Mouse (Mus musculus): ENCODE data around the gene Rxfp4.
A peak's percentile ranks its signal among the peaks of the same experiment; 100 is the strongest.

The Rxfp4 gene

DNA sequence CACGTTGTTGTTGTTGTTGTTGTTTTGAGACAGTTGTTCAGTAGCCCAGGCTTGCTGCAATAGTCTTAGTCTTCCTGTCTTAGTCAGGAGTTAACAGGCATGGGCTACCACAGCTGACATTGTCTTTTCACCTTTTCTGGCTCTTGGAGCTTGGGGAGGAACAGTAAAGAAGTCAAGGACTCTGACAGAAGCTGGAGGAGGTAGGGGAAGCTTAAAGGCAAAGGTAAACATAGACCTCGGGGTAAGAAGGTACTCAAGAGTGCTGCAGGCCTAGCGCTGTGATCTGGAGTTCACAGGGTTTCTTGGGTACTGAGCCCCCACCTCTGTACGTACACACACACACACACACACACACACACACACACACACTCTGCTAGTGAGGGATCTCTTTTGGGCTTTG lies 24.2 kb downstream of the Rxfp4 start:
- no peak for DNase-seq (ENCODE audit: low read depth)

DNA sequence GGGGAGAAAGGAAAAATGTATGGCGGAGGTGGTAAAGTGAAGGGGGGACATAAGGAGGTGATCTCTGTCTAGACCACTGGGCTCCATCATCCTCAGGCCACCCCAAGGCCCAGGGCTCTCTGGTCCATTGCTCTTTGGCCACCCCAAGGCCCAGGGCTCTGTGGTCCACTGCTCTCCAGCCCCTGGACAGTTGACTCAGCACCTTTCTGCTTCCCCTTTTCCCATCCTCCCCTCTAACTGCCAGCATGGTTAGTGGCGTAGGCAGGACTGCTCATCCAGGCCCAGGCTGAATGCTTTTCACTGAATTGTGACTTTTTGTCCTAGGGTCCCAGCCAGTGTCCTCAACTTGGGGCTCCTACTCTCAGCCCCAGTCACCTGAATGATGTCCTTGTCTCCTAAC lies 25.4 kb downstream of the Rxfp4 start:
- DNase-seq (ENCODE audit: low read depth), result no peak

DNA sequence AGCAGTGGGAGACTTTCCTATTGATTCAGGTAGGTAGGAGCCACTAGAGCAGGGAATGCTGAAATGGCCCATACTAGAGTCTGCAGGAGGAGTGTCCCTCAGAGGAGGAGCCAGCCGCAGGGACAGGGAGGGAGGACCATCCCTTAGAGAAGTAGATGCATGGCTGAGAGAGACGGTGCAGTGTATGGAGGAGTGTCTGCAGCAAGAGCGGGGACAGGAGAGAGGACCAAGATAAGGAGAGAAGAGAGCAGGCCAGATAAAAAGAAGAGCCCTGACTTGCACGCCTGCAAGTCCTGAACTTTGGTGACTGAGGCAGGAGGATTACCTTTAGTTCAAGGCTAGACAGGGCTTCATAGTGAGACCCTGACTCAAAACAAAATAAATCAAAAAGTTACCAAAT lies 25.8 kb downstream of the Rxfp4 start:
- DNase-seq (ENCODE audit: low read depth), result no peak

DNA sequence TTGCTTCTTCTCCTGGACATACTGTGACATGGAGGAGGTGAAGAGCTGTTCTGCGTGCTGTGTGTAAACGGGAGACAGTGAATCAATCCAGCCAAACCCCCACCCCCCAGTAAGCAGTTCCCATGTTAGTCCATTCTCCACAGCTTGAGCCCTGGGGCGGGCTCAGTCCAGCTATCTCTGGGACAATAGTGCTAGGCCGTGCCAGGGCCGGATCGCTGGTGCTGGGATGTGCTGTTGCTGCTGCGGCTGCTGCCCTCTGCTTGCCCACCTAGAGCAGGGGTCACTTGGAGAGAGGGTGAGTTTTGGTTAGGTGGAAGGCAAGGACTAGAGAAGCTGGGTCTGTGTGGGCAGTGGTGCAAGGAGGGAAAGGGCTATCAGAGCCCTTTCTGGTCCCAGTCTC lies 26.6 kb downstream of the Rxfp4 start:
- DNase-seq (ENCODE audit: low read depth), result no peak

DNA sequence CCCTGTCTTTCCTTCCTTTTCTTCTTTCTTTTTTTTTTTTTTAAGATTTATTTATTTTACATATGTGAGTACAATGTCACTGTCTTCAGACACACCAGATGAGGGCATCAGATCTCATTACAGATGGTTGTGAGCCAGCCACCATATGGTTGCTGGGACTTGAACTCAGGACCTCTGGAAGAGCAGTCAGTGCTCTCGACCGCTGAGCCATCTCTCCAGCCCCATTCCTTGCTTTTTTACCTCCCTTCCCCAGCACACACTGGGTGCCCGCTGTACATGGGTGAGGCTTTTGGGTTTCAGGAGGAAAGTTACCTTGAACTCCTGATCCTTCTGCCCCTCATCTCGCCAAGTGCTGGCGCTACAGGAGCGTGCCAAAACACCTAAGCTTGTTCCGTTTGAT lies 27.4 kb downstream of the Rxfp4 start:
- DNase-seq (ENCODE audit: low read depth), result no peak

DNA sequence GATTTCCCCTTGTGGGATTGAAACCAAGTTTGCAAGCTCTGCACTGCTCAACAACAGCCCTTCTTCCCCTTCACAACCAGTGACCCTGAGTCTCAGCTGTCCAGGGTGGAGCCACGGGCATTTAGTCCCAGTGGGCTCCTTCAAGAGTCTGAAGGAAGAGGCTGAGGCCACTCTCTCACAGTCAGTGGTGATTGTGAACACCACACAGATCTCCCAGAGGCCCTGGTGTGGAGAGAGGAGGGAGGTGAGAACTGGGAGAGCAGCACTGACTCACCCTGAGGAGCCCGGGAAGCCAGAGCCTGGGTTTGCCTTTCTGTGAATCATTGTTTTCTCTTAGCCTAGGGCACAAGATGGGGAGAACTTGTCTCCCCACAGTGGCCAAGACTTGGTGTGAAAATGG lies 28.0 kb downstream of the Rxfp4 start:
- peak; percentile 93 for DNase-seq (ENCODE audit: low read depth)

DNA sequence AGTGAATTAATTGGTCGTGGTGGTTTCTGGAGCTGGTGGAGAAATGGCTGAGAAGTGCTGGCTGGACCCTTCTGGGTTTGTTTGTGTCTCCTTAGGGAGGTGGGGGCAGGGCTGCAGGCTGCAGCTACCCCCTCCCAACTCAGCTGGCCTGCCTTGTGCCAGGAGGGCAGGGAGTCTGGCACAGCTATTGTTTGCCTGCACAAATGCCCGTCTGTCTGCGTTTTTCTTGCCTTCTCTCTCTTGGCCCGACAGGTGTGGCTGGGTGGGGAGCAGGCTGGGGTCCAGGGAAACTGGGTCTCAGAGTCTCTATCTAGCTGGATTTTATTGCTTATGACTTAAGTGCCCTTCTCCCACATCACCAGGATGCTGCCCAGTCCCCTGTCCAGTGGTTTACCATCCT lies 28.6 kb downstream of the Rxfp4 start:
- DNase-seq (ENCODE audit: low read depth), result no peak

DNA sequence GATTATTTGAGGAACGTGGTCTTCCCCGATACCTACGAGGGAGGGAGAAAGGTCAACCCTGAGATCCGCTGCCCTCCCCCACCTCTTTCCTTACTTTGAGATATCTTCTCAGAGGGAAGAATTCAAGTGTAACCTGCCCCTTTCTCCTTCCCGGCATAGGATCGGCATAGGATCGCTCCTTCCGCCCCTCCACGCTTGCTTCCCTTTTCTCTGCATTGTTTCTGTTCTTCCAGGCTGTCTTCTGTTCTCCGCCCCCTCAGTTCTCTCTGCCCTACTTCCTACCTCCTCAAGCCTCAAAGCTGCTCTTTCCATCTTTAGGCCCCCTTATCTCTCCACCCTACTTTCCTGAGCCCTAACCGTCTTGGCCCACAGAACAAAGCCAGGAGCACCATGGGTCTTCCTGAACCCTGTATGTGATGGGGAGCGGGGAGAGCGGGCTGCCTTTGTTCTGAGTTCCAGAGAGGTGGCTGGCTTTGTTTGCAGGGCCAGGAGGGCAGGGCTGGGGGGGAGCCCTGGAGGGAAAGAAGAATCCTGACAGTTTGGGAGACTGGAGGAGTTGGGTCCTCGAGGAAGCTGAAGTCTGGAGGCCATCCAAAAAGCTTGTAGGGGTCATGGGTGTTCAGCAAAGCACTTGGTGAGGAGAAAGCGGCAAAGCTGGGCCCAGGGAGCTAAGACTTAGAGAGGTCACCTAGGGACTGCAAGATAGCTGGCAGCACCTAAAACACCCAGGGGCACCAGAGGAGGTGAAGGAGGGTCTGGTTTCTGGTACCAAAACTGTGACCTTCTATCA lies 29.4 kb downstream of the Rxfp4 start:
- no peak for DNase-seq (ENCODE audit: low read depth)

DNA sequence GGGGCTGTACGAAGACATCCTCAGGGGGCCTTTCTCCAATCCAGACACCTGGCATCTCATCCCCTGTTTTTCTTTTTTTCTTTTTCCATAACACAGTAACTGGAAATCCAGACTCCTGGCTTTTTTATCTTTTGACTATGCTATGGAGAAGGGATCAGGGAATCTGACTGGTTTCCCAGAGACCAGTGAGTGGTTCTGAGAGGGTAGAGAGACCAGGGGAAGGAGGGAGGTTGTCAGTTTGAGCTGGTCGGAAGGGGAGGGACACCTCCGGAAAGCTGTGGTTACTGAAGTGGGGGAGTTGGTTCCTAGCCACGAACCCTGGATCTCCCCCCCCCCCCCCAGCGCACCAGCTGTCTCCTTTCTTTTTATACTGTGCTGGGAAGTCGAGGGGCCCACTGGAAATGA lies 30.0 kb downstream of the Rxfp4 start:
- DNase-seq (ENCODE audit: low read depth), result no peak

DNA sequence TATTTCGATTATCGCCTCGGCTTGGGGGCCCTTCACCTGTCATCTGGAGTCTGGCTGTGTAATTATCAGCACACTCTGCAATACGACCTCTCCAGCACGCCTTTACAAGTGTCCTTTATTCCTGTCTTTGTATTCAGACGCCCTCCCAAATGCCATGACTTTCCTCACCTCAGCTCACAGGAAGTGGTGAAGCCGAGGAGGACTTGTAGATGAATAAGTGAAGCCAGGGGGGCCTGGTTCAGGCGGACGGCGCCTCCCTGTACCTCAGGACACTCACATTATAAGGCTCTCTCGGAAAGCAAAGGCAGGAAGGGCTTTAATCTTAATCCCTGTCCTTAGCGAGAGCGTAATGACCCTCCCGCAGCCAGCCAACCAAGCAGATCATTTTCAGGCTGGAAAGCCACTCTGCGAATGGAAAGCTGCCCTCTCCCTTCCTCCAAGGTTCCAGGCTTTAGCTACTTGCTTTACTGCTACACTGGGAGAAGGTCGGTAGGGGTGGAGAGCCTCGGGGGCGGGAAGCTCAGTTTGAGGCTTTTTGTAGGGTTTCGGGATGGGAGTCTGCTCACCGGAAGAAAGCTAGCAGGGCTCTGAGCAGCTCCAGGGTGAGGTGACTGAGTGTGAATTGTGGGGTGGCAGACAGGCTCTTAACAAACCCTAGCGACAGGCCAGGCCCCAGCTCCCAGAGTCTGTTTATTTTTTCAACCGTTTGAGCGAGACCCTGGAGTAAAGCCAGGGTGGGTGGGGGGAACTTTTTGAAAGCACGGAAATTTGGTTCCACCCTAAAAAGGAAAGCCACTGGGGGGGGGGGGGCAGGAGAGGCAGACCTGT lies 30.6 kb downstream of the Rxfp4 start:
- no peak for DNase-seq (ENCODE audit: low read depth)

DNA sequence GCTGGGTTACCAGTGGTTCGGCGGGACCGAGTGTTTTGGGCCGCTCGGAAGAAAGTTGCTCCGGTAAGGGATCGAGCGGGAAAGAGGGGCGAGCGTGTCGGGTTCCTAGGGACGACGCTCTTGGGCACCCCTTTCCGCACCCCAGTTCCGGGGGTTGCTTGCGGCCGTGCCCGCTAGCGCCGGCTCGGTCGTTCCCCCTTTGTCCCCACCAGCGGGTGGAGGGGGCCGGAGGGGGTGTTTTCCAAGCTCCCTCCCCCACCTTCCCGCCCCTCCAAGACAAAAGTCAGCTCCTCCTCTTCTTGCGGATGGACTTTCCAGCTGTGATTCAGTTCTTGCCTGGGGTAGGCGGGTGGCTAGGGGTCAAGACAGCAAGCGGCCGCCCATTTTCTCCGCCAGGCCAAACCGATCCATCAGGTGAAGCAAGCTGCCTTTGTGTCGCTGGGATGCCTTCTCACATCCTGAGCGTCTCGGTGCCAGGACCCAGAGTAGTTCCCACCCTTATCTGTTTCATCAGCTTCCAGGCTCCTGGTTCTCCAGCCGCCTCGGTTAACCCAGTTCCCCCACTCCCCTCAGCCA lies 31.3 kb downstream of the Rxfp4 start:
- no peak for DNase-seq (ENCODE audit: low read depth)

DNA sequence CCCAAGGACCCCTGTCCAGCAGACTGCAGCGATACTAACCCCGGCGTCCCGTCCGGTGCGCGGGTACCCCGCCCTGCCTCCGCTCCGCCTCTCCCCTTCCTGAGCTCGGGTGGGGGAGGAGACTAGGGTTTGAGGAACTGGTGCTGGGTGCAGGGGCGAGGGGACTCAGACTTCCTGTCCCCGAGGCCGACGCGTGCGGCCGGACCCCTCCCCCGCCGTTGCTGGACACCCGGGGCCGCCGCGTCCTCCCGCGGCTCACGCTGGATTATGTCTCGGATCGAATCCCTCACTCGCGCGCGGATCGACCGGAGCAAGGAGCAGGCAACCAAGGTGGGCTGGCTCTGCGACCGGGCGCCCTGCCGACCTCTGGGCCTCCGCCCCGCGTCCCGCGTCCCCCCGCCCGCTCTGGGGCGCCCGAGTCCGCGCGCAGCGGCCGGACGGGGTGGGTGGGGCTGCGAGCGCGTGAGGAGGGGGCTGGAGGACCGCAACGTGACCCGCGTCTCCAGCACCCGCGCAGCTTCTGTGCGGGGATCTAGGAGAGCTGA lies 31.9 kb downstream of the Rxfp4 start:
- DNase-seq (ENCODE audit: low read depth), result no peak

DNA sequence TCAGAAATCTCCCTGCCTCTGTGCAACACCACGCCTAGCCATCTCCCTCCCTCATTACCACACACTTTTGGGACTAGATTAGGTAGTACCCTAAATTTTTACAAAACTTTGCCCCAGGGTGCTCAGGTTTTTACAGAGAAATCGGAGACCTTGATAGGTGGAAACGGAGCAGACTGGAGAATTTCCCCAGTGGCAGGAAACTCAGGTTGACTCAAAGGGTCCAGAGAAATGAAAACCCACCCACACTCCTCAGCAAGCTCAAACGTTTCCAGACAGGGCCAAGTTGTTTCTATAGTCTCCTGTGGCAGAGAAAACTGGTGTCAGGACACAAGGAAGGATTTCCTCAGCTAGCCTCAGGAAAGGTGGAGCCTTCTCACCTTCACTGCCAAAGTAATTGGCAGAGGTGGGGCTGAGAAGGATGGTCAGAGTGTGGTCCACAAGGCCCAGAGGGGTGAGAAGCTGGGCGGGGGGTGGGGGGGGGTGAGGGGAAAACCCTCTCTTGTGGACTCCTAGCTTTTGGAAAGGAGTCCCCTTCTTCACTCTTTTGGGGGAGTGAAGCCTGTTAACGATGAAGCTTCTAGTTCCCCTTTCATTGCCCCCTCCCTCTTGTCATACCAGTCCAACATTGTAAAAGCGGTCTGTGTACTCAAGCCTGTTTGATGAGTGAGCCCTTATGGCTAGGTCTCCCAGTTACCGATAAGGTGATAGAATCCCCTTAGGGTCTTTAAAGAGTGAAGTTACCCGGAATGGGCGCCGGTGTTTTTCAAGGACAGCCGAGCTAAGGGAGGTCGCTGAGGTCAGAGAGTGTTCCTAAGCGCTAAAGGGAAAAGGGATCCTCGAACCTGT lies 32.6 kb downstream of the Rxfp4 start:
- no peak for DNase-seq (ENCODE audit: low read depth)

DNA sequence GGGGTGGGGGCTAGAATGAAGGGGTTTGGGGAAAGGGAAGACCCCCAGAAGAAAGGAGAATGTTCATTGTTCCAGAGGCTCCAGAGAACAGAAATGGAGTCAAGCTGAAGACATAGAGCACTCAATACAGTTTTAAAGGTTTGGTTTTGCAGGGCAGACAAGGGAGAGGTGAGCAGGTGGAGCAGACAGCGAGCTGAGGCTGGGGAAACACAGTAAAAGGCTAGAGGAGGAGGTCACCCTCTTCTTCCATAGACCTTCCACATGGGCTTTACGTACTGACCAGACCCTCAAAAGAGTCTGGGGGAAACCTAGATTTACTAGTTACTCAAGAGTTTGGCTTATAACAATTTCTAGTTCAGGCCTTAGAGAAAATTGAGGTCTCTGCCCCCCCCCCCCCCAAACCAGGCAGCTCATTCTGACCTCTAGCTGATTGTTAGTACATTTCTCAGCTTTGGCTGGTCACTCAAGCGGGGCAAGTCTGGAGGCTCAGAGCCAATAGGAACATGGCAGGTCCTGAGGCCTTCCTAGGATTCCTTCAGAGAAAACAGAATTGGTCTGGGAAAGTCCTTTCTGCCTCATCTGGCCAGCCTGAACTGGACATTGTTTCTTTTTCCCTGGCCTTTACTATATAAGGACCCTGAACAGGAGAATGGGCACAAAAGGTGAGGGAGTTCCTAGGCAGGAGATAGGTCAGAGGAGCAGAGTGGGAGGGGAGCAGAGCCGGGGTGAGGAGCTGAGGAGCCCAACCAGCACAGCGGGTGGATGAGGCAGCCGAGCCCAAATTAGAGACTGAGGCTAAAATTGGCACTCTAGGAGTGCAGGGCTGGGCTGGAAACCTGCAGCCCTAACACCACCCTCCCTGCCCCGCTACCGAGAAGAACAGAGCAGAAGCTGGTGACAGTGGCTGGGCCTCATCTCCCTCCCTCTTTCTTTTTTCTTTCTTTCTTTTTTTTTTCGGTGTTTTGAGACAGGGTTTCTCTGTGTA lies 33.5 kb downstream of the Rxfp4 start:
- no peak for DNase-seq (ENCODE audit: low read depth)

DNA sequence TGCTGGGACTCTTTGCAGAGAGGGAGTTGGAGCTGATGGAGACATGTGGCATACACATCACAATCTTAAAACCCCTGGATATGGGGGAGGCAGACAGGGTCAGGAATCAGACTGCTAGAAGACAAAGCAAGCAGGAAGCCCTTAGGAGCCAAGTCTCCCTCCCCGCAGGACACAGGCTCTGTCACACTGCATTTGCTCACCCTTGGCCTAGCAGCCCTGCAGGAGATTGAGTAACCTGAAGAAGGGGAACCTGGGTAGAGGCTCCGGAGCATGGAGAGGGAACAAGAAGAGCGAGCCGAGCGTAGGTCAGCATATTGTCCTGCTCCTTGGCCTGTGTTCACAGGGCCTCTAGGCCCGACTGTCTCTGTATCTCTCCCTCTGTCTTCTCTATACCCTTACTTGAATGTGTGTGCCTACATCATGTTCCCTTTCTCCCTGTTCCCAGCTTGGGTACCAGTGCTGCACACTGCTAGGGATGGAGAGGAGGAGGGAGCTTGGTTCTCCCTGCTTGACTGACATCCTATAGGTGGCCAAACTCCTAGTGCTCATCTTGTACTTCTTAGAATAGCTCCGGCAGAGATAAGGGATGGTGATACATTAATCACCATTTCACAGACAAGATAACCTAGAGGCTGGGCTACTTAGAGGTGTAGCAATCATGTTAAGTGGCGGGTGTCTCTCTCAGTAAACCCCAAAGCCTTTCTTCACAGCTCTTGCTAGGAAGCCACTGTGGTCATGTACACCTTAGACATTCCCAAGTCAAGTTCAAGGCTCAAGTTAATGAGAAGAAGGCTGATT lies 34.7 kb downstream of the Rxfp4 start:
- DNase-seq (ENCODE audit: low read depth), result no peak

DNA sequence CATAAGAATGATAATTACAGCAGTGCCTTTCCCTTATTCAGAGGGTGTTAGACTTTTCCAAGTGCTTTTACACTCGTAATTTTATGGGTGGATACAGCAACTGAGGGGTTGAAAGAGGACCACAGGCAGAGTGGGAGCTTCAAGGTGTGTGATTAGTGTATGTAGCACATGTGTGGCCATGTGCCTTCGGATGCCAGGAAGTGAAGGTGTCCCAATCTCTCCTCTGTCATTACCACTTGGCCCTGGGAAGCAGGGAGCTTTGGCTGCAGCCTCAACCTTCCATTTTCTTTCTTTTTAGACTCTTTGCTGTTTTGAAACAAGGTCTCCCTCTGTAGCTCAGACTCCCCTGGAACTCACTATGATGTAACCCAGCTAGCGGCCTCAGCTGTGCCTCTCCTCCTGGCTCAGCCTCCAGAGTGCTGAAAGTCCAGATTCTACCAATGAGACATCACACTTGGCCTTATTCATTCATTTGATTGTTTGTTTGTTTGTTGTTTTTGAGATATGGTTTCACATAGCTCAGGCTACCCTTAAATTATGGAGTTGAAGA lies 35.9 kb downstream of the Rxfp4 start:
- DNase-seq (ENCODE audit: low read depth), result no peak

DNA sequence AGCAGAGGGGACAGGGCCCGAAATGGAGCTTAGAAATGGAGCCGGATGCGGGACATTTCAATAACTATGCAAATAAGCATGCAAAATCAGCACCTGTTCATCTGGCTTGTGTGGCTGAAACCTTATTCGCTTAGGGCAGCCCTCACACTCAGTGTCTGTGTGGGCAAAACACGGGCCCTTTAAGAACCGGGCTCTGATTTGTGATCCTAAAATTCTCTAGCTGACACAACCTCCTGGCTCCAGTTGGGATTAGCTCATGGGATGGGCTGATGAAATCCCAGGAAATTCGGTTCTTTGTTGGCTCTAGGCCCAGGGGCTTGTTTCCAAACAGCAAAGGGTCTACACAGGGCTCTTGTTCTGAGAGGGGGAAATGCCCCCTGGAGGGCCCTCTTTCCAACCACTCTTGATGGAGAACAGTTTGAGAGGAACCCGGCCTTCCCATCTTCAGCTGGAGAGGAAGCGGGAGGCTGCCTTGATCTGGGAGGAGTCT lies 37.0 kb downstream of the Rxfp4 start:
- DNase-seq (ENCODE audit: low read depth), result peak; percentile 85

DNA sequence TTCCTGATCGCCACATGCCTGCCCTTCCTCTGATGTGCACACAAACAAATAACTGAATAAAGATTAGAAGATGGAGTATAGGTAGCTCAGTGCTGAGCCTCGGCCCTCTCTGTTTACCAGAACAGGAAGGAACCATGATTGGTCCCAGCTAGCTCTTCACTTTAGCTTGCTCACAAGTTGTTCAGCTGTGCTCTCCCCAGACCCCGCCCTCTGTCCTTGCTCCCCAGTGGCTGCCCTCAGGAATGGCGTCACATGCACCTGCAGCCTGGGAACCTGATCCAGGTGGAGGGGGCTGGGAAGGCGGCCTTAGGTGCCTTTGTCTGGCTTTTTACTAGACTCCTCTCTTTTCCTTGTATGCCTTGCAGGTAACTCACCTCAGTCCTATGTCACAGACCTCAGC lies 37.8 kb downstream of the Rxfp4 start:
- DNase-seq (ENCODE audit: low read depth), result no peak

DNA sequence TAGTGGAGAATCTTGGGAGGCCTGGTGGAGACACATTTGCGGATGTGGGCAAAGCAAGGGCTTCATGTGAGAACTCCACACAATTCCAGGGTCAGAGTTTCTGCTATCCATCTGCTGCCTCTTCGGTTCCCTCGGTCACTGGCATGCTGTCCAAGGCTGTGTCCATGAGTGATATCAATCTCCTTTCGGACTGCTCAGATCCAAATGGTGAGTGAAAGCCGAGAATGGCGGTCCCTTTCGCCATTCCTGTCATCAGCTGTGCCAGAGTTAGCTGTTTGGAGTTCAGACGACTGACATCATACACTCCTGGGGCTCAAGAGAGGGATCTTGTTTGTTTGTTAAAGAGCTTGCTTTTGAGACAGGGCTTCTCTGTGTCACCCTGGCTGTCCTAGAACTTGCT lies 38.5 kb downstream of the Rxfp4 start:
- no peak for DNase-seq (ENCODE audit: low read depth)

Measured in fibroblast of lung, adult 2 months (primary cell).